Mouse (Mus musculus) G1E (cell line): ENCODE measurements around the gene Cfap299.

Experiments used
- CTCF ChIP-seq: IDR thresholded peaks from 2 replicates; pipeline ENCODE4 v1.5.1; 2012; ENCODE audit warnings: low read depth, low read length, inconsistent platforms, mixed read lengths
- GATA1 ChIP-seq: IDR thresholded peaks from 2 replicates; pipeline ENCODE4 v1.6.1; 2012; ENCODE audit warnings: borderline replicate concordance, low read length, inconsistent platforms, mixed read lengths
- GATA2 ChIP-seq: IDR thresholded peaks from 2 replicates; pipeline ENCODE4 v1.6.1; 2012; ENCODE audit warnings: low read depth, low read length, inconsistent platforms, borderline replicate concordance
- POLR2AphosphoS5 ChIP-seq: IDR thresholded peaks from 2 replicates; pipeline ENCODE4 v1.6.1; 2012; ENCODE audit warnings: low read depth, low read length, inconsistent platforms; ENCODE audit not compliant: insufficient replicate concordance

DNA sequence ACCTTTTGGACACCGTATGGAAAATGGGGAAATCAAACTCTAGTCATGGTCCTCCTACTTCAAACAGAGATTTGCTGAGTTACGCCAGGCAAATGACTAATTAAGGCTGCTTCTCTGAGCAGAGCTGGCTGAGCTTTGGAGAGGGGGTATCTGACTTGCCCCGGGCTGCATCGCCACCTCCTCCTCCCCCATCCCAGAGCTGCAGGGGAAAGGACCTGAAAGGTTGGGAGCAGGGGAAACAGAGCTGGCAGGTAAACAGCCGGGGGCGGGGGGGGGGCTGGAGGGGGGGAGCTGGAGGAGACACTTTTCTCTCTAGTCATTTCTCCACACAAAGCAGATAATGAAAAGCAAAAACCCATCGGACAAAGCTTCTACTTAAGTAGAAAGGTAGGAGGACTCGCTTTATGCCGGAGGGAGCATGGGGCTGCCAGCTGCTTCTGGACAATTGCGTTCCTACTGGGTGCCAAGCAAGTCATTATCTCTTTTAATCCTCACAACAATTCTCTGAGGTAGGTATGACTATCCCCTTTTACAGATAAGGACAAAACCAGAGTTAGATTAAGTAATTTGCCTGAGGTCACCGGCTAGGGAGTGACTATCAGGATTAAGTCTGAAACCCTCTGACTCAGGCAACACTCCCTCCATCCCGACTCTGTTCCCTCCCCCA is 35.9 kb upstream of the Cfap299 start:
- TF ChIP-seq CTCF (no peak), POLR2AphosphoS5 (no peak), GATA1 (no peak), GATA2 (no peak)
